Mouse (Mus musculus) frontal cortex, postnatal 14 days (tissue): Measurements from ENCODE around the gene Ttpal.
"Not testable (repeated sequence)": the region's sequence is repeated elsewhere in the genome, so short reads cannot be mapped to it uniquely, and the experiment has no call there.

Source experiments
- DNase-seq, 2 experiments: peaks; one replicate each; pipeline ENCODE4 v3.0.0; 2022; ENCODE audit warnings: low spot score in 2 of 2

Ttpal gene

GRCm38 (mm10) chr2:163631223-163631622 is 29.1 kb downstream of the Ttpal start:
- no peak for DNase-seq

- no peak for DNase-seq
Observed at GRCm38 (mm10) chr2:163631715-163632114, 29.6 kb downstream of the Ttpal start.

GRCm38 (mm10) chr2:163634211-163634610 is 32.1 kb downstream of the Ttpal start:
- no peak for DNase-seq

GRCm38 (mm10) chr2:163636057-163636456 is 33.9 kb downstream of the Ttpal start:
- no peak for DNase-seq

- no peak for DNase-seq
Observed at GRCm38 (mm10) chr2:163637655-163638266, 35.6 kb downstream of the Ttpal start.

- DNase-seq = no peak
Observed at GRCm38 (mm10) chr2:163640493-163640892, 38.4 kb downstream of the Ttpal start.

- DNase-seq = no peak
Observed at GRCm38 (mm10) chr2:163641681-163642080, 39.6 kb downstream of the Ttpal start.

GRCm38 (mm10) chr2:163642685-163643575 is 40.8 kb downstream of the Ttpal start:
- peak in 1 of 2 experiments; percentile 42 for DNase-seq

GRCm38 (mm10) chr2:163643576-163643971 is 41.5 kb downstream of the Ttpal start:
- no peak for DNase-seq

GRCm38 (mm10) chr2:163644047-163644446 is 41.9 kb downstream of the Ttpal start:
- no peak for DNase-seq

- peak; percentile 96 to 98 for DNase-seq
Observed at GRCm38 (mm10) chr2:163644575-163645385, 42.7 kb downstream of the Ttpal start, which contains the start of gene Serinc3. TSS of gene Serinc3 (minus strand) at chr2:163645131.

- DNase-seq = no peak
Observed at GRCm38 (mm10) chr2:163645700-163646460, 43.8 kb downstream of the Ttpal start.

- DNase-seq = no peak
Observed at GRCm38 (mm10) chr2:163646461-163647080, 44.5 kb downstream of the Ttpal start.

- DNase-seq = not testable (repeated sequence)
Observed at GRCm38 (mm10) chr2:163655699-163656098, 53.6 kb downstream of the Ttpal start.

GRCm38 (mm10) chr2:163657486-163657885 is 55.4 kb downstream of the Ttpal start:
- DNase-seq = no peak

- DNase-seq = peak; percentile 62 to 77
Observed at GRCm38 (mm10) chr2:163657975-163658886, 56.1 kb downstream of the Ttpal start, which contains the start of gene Pkig. TSS of gene Pkig (plus strand) at chr2:163658386.

GRCm38 (mm10) chr2:163658941-163659340 is 56.8 kb downstream of the Ttpal start:
- no peak for DNase-seq

GRCm38 (mm10) chr2:163659431-163659830 is 57.3 kb downstream of the Ttpal start:
- no peak for DNase-seq

- DNase-seq = no peak
Observed at GRCm38 (mm10) chr2:163660103-163660701, 58.1 kb downstream of the Ttpal start.
